Mouse (Mus musculus): ENCODE results near the gene Mettl24.

Mettl24 gene

GRCm38 (mm10) chr10:40672587-40673296 lies 10.3 kb upstream of the Mettl24 start:
- DNase-seq (ENCODE audit: low read depth, low spot score) = no peak
- no peaks in the 10 kb centered on the region for H3K27me3 ChIP-seq (ENCODE audit: control insufficient read depth, insufficient read depth, low read length, poor library complexity, severe bottlenecking)

GRCm38 (mm10) chr10:40673297-40673665 lies 9.8 kb upstream of the Mettl24 start:
- no peaks in the 10 kb centered on the region for H3K36me3 ChIP-seq (ENCODE audit: control insufficient read depth, insufficient read depth, low read length, poor library complexity, severe bottlenecking)
- no peaks in the 10 kb centered on the region for H3K27me3 ChIP-seq (ENCODE audit: control insufficient read depth, insufficient read depth, low read length, poor library complexity, severe bottlenecking)
- DNase-seq (ENCODE audit: low read depth, low spot score) = no peak

More at GRCm38 (mm10) chr10:40672587-40673296, 10.3 kb upstream of the Mettl24 start:
- H3K36me3 ChIP-seq (ENCODE audit: control insufficient read depth, insufficient read depth, low read length, poor library complexity, severe bottlenecking) = no peaks in the 10 kb centered on the region

- no peak for DNase-seq (ENCODE audit: low read depth, low spot score)
- no peaks in the 10 kb centered on the region for H3K36me3 ChIP-seq (ENCODE audit: control insufficient read depth, insufficient read depth, low read length, poor library complexity, severe bottlenecking)
- H3K27me3 ChIP-seq (ENCODE audit: control insufficient read depth, insufficient read depth, low read length, poor library complexity, severe bottlenecking) = no peaks in the 10 kb centered on the region
Observed at GRCm38 (mm10) chr10:40674151-40674550, 8.9 kb upstream of the Mettl24 start.

- no peaks in the 10 kb centered on the region; the same call in 1 of the 2 replicates for H3K27me3 ChIP-seq (ENCODE audit: control insufficient read depth, insufficient read depth, low read length, poor library complexity, severe bottlenecking)
- no peak for DNase-seq (ENCODE audit: low read depth, low spot score)
- H3K36me3 ChIP-seq (ENCODE audit: control insufficient read depth, insufficient read depth, low read length, poor library complexity, severe bottlenecking) = no peaks in the 10 kb centered on the region
Observed at GRCm38 (mm10) chr10:40675921-40676320, 7.2 kb upstream of the Mettl24 start.

GRCm38 (mm10) chr10:40678477-40678876 lies 4.6 kb upstream of the Mettl24 start:
- H3K36me3 ChIP-seq (ENCODE audit: control insufficient read depth, insufficient read depth, low read length, poor library complexity, severe bottlenecking) = no peaks in the 10 kb centered on the region
- no peak for DNase-seq (ENCODE audit: low read depth, low spot score)

GRCm38 (mm10) chr10:40682470-40682869 lies 612 bp upstream of the Mettl24 start:
- no peaks in the 10 kb centered on the region for H3K36me3 ChIP-seq (ENCODE audit: control insufficient read depth, insufficient read depth, low read length, poor library complexity, severe bottlenecking)
- H3K27me3 ChIP-seq (ENCODE audit: control insufficient read depth, insufficient read depth, low read length, poor library complexity, severe bottlenecking) = no peaks in the 10 kb centered on the region; the same call in none of the 2 replicates
- DNase-seq (ENCODE audit: low read depth, low spot score) = no peak

More at GRCm38 (mm10) chr10:40678477-40678876, 4.6 kb upstream of the Mettl24 start:
- H3K27me3 ChIP-seq (ENCODE audit: control insufficient read depth, insufficient read depth, low read length, poor library complexity, severe bottlenecking) = no peaks in the 10 kb centered on the region; the same call in none of the 2 replicates

GRCm38 (mm10) chr10:40683868-40684253 lies 779 bp downstream of the Mettl24 start:
- Histone ChIP-seq H3K36me3 (ENCODE audit: control insufficient read depth, insufficient read depth, low read length, poor library complexity, severe bottlenecking) (no peaks in the 10 kb centered on the region), H3K27me3 (ENCODE audit: control insufficient read depth, insufficient read depth, low read length, poor library complexity, severe bottlenecking) (no peaks in the 10 kb centered on the region; the same call in none of the 2 replicates)
- DNase-seq (ENCODE audit: low read depth, low spot score) = no peak

GRCm38 (mm10) chr10:40684326-40684725 lies 1.2 kb downstream of the Mettl24 start:
- DNase-seq (ENCODE audit: low read depth, low spot score) = no peak
- no peaks in the 10 kb centered on the region for H3K36me3 ChIP-seq (ENCODE audit: control insufficient read depth, insufficient read depth, low read length, poor library complexity, severe bottlenecking)

GRCm38 (mm10) chr10:40685641-40686040 lies 2.6 kb downstream of the Mettl24 start:
- H3K36me3 ChIP-seq (ENCODE audit: control insufficient read depth, insufficient read depth, low read length, poor library complexity, severe bottlenecking) = no peaks in the 10 kb centered on the region
- no peaks in the 10 kb centered on the region; the same call in none of the 2 replicates for H3K27me3 ChIP-seq (ENCODE audit: control insufficient read depth, insufficient read depth, low read length, poor library complexity, severe bottlenecking)
- no peak for DNase-seq (ENCODE audit: low read depth, low spot score)

More at GRCm38 (mm10) chr10:40684326-40684725, 1.2 kb downstream of the Mettl24 start:
- H3K27me3 ChIP-seq (ENCODE audit: control insufficient read depth, insufficient read depth, low read length, poor library complexity, severe bottlenecking) = no peaks in the 10 kb centered on the region; the same call in none of the 2 replicates

- Histone ChIP-seq H3K27me3 (ENCODE audit: control insufficient read depth, insufficient read depth, low read length, poor library complexity, severe bottlenecking) (no peaks in the 10 kb centered on the region), H3K36me3 (ENCODE audit: control insufficient read depth, insufficient read depth, low read length, poor library complexity, severe bottlenecking) (no peaks in the 10 kb centered on the region)
- DNase-seq (ENCODE audit: low read depth, low spot score) = no peak
Observed at GRCm38 (mm10) chr10:40686976-40687375, 3.9 kb downstream of the Mettl24 start.

- Histone ChIP-seq H3K36me3 (ENCODE audit: control insufficient read depth, insufficient read depth, low read length, poor library complexity, severe bottlenecking) (no peaks in the 10 kb centered on the region), H3K27me3 (ENCODE audit: control insufficient read depth, insufficient read depth, low read length, poor library complexity, severe bottlenecking) (no peaks in the 10 kb centered on the region)
- no peak for DNase-seq (ENCODE audit: low read depth, low spot score)
Observed at GRCm38 (mm10) chr10:40687407-40687806, 4.3 kb downstream of the Mettl24 start.

GRCm38 (mm10) chr10:40688266-40688665 lies 5.2 kb downstream of the Mettl24 start:
- H3K36me3 ChIP-seq (ENCODE audit: control insufficient read depth, insufficient read depth, low read length, poor library complexity, severe bottlenecking) = no peaks in the 10 kb centered on the region
- no peak for DNase-seq (ENCODE audit: low read depth, low spot score)

GRCm38 (mm10) chr10:40688873-40689272 lies 5.8 kb downstream of the Mettl24 start:
- no peaks in the 10 kb centered on the region for H3K36me3 ChIP-seq (ENCODE audit: control insufficient read depth, insufficient read depth, low read length, poor library complexity, severe bottlenecking)
- no peaks in the 10 kb centered on the region for H3K27me3 ChIP-seq (ENCODE audit: control insufficient read depth, insufficient read depth, low read length, poor library complexity, severe bottlenecking)
- DNase-seq (ENCODE audit: low read depth, low spot score) = no peak

More at GRCm38 (mm10) chr10:40688266-40688665, 5.2 kb downstream of the Mettl24 start:
- no peaks in the 10 kb centered on the region for H3K27me3 ChIP-seq (ENCODE audit: control insufficient read depth, insufficient read depth, low read length, poor library complexity, severe bottlenecking)

GRCm38 (mm10) chr10:40698652-40699051 lies 15.6 kb downstream of the Mettl24 start:
- Histone ChIP-seq H3K36me3 (ENCODE audit: control insufficient read depth, insufficient read depth, low read length, poor library complexity, severe bottlenecking) (no peaks in the 10 kb centered on the region), H3K27me3 (ENCODE audit: control insufficient read depth, insufficient read depth, low read length, poor library complexity, severe bottlenecking) (no peaks in the 10 kb centered on the region)
- DNase-seq (ENCODE audit: low read depth, low spot score) = no peak

GRCm38 (mm10) chr10:40711127-40711526 lies 28.0 kb downstream of the Mettl24 start:
- DNase-seq (ENCODE audit: low read depth, low spot score) = no peak
- Histone ChIP-seq H3K36me3 (ENCODE audit: control insufficient read depth, insufficient read depth, low read length, poor library complexity, severe bottlenecking) (no peaks in the 10 kb centered on the region), H3K27me3 (ENCODE audit: control insufficient read depth, insufficient read depth, low read length, poor library complexity, severe bottlenecking) (no peaks in the 10 kb centered on the region)
